Mouse (Mus musculus) forebrain, embryonic 13.5 days (tissue): ENCODE results near the gene Pdzd2. TPM values are rescaled to one million over a fixed set of nuclear protein-coding genes. Genes with fewer than 3 reads are reported as not detected.
A peak's percentile ranks its signal among the peaks of the same experiment; 100 is the strongest.

Experiments used
- ATAC-seq: fragments of 200-750 bp; cut with Nextera tagmentation; 2 replicates; pipeline ENCODE4 v1.8.0; 2017
- H3K27ac ChIP-seq: fragments of 300-500 bp; sonication (generic); 2 replicates; pipeline ENCODE4 v1.5.1; 2015; ENCODE audit warnings: inconsistent platforms, mild to moderate bottlenecking, moderate library complexity
- H3K27me3 ChIP-seq: fragments of 300-500 bp; sonication (generic); 2 replicates; pipeline ENCODE4 v1.6.1; 2015; ENCODE audit warnings: mild to moderate bottlenecking, inconsistent platforms
- H3K36me3 ChIP-seq: fragments of 300-500 bp; sonication (generic); 2 replicates; pipeline ENCODE4 v1.6.1; 2015; ENCODE audit warnings: mild to moderate bottlenecking, inconsistent platforms; ENCODE audit not compliant: poor library complexity, severe bottlenecking
- H3K4me1 ChIP-seq: fragments of 300-500 bp; sonication (generic); 2 replicates; pipeline ENCODE4 v1.6.1; 2015; ENCODE audit warnings: inconsistent platforms
- H3K4me2 ChIP-seq: fragments of 300-500 bp; sonication (generic); 2 replicates; pipeline ENCODE4 v1.6.1; 2015; ENCODE audit warnings: inconsistent platforms, mild to moderate bottlenecking, moderate library complexity
- H3K4me3 ChIP-seq: fragments of 300-500 bp; sonication (generic); 2 replicates; pipeline ENCODE4 v1.5.1; 2015; ENCODE audit warnings: mild to moderate bottlenecking, inconsistent platforms
- H3K9ac ChIP-seq: fragments of 300-500 bp; sonication (generic); 2 replicates; pipeline ENCODE4 v1.6.1; 2015; ENCODE audit warnings: mild to moderate bottlenecking, inconsistent platforms
- H3K9me3 ChIP-seq: fragments of 300-500 bp; sonication (generic); replicated peaks from 2 replicates; pipeline ENCODE4 v1.6.1; 2016; ENCODE audit warnings: inconsistent platforms
- WGBS: fragments of 180-500 bp; shearing (Covaris S2); methylation state at CpG from one replicate; pipeline ENCODE4 v1.1.7; 2015; 5-methylcytosine and 5-hydroxymethylcytosine counted together
- polyA plus RNA-seq: library from polyadenylated mRNA; unstranded; fragments of >200 nt; fragmentation: Nextera tagmentation; extraction: Ambion mirVana; gene quantifications from 2 replicates; pipeline ENCODE4 v1.2.1, GENCODE M21; 2015

The Pdzd2 gene
- polyA plus RNA-seq, 1 experiment from 2014 or later = 5.5 TPM

- Histone ChIP-seq H3K9ac (no peak overlapping the region), H3K4me2 (no peak overlapping the region), H3K36me3 (no peaks in the 10 kb centered on the region), H3K27ac (no peak overlapping the region), H3K9me3 (no peaks in the 10 kb centered on the region), H3K27me3 (no peaks in the 10 kb centered on the region), H3K4me1 (no peaks in the 10 kb centered on the region), H3K4me3 (no peak overlapping the region)
- 9% methylated on average over 5 of the region's 5 CpGs for WGBS
- peak; percentile 94 for ATAC-seq
These were observed 153.6 kb downstream of the Pdzd2 start for GRCm38 (mm10) chr15:12586154-12586553.

- no peak overlapping the region for H3K9ac ChIP-seq
- ATAC-seq = no peak
- H3K4me1 ChIP-seq = no peaks in the 10 kb centered on the region
- no peak overlapping the region for H3K27ac ChIP-seq
- no peaks in the 10 kb centered on the region for H3K27me3 ChIP-seq
- no peak overlapping the region for H3K4me3 ChIP-seq
- H3K36me3 ChIP-seq = no peaks in the 10 kb centered on the region
- 65% methylated on average over 3 of the region's 3 CpGs for WGBS
- H3K9me3 ChIP-seq = no peaks in the 10 kb centered on the region
- no peak overlapping the region for H3K4me2 ChIP-seq
These were observed 156.7 kb downstream of the Pdzd2 start for GRCm38 (mm10) chr15:12583051-12583450.

- Histone ChIP-seq H3K4me1 (peaks cover 5% of the 10 kb centered on the region), H3K9me3 (no peaks in the 10 kb centered on the region), H3K4me3 (no peak overlapping the region), H3K9ac (no peak overlapping the region), H3K27me3 (no peaks in the 10 kb centered on the region), H3K36me3 (no peaks in the 10 kb centered on the region), H3K4me2 (no peak overlapping the region), H3K27ac (no peak overlapping the region)
- no peak for ATAC-seq
These were observed 157.3 kb downstream of the Pdzd2 start for GRCm38 (mm10) chr15:12582471-12582870.

- H3K27ac ChIP-seq = no peak overlapping the region
- ATAC-seq = no peak
- H3K9ac ChIP-seq = no peak overlapping the region
- no peaks in the 10 kb centered on the region for H3K36me3 ChIP-seq
- H3K9me3 ChIP-seq = no peaks in the 10 kb centered on the region
- 91% methylated on average over 6 of the region's 6 CpGs for WGBS
- H3K4me2 ChIP-seq = no peak overlapping the region
- no peak overlapping the region for H3K4me3 ChIP-seq
- peaks cover 15% of the 10 kb centered on the region for H3K4me1 ChIP-seq
- H3K27me3 ChIP-seq = no peaks in the 10 kb centered on the region
These were observed 160.5 kb downstream of the Pdzd2 start for GRCm38 (mm10) chr15:12579196-12579595.

- Histone ChIP-seq H3K9me3 (no peaks in the 10 kb centered on the region), H3K4me1 (peaks cover 15% of the 10 kb centered on the region), H3K27ac (no peak overlapping the region), H3K4me2 (no peak overlapping the region), H3K27me3 (no peaks in the 10 kb centered on the region), H3K4me3 (no peak overlapping the region), H3K9ac (no peak overlapping the region), H3K36me3 (no peaks in the 10 kb centered on the region)
- 49% methylated on average over 5 of the region's 5 CpGs for WGBS
- peak; percentile 22; the same call in 1 of the 2 replicates for ATAC-seq
These were observed 161.4 kb downstream of the Pdzd2 start for GRCm38 (mm10) chr15:12578276-12578675.

- ATAC-seq = peak; percentile 30; the same call in 1 of the 2 replicates
- 71% methylated on average over 6 of the region's 6 CpGs for WGBS
- peaks cover 15% of the 10 kb centered on the region for H3K4me1 ChIP-seq
- H3K27me3 ChIP-seq = no peaks in the 10 kb centered on the region
- peak overlapping the region; percentile 21; the same call in 1 of the 2 replicates for H3K9ac ChIP-seq
- H3K9me3 ChIP-seq = no peaks in the 10 kb centered on the region
- H3K4me2 ChIP-seq = peak overlapping the region; percentile 46; the same call in 1 of the 2 replicates
- no peak overlapping the region for H3K4me3 ChIP-seq
- H3K27ac ChIP-seq = no peak overlapping the region
- H3K36me3 ChIP-seq = no peaks in the 10 kb centered on the region
These were observed 162.0 kb downstream of the Pdzd2 start for GRCm38 (mm10) chr15:12577715-12578114.

DNA sequence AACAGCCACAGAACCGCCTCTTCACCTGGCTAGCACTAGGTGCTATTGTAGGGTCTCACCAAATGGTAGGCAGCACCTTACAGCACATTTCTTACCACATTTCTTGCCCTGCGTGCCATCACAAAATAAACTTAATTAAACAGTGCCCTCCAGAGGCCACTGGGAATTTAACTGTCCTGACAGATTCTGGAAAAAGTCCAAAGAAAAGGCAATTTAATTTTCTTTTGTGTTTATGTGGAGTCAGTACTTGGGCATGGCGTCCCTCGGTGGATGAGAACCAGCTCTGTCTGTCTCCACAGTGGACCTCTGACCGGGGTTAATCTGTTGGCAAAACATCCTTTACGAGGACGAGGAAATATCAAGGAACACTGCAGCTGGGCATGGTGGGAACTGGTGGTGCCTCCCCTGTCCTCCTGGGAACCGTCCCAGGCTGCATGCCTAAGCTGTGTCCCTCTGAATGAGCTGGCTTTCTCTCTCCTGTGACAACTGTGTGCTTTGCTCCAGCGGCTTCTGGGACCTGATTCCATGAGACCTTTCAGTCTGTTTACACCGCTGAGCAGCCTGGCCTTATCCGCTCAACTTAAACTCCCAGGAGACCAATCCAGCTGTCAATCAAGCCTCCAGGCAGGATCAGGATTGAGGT, 162.5 kb downstream of the Pdzd2 start:
- H3K27ac ChIP-seq = no peak overlapping the region
- peak overlapping the region; percentile 21; the same call in 1 of the 2 replicates for H3K9ac ChIP-seq
- H3K4me2 ChIP-seq = peak overlapping the region; percentile 46

GRCm38 (mm10) chr15:12573621-12574020, 166.1 kb downstream of the Pdzd2 start:
- Histone ChIP-seq H3K9ac (no peak overlapping the region), H3K9me3 (no peaks in the 10 kb centered on the region), H3K27me3 (no peaks in the 10 kb centered on the region), H3K4me1 (peaks cover 15% of the 10 kb centered on the region), H3K27ac (no peak overlapping the region), H3K4me2 (no peak overlapping the region), H3K36me3 (no peaks in the 10 kb centered on the region), H3K4me3 (no peak overlapping the region)
- ATAC-seq = no peak
- 92% methylated on average over 3 of the region's 3 CpGs for WGBS

More for the DNA sequence above, 162.5 kb downstream of the Pdzd2 start:
- WGBS = 14% methylated on average over 11 of the region's 11 CpGs
- peak; percentile 72 for ATAC-seq
- peaks cover 15% of the 10 kb centered on the region for H3K4me1 ChIP-seq
- no peaks in the 10 kb centered on the region for H3K27me3 ChIP-seq
- H3K9me3 ChIP-seq = no peaks in the 10 kb centered on the region
- no peak overlapping the region for H3K4me3 ChIP-seq
- H3K36me3 ChIP-seq = no peaks in the 10 kb centered on the region

GRCm38 (mm10) chr15:12571168-12571567, 168.6 kb downstream of the Pdzd2 start:
- no peak overlapping the region for H3K27ac ChIP-seq
- no peak overlapping the region for H3K9ac ChIP-seq
- H3K4me2 ChIP-seq = no peak overlapping the region
- H3K4me1 ChIP-seq = no peaks in the 10 kb centered on the region
- H3K36me3 ChIP-seq = no peaks in the 10 kb centered on the region
- H3K27me3 ChIP-seq = no peaks in the 10 kb centered on the region
- ATAC-seq = no peak
- WGBS = 83% methylated on average over 4 of the region's 4 CpGs
- H3K9me3 ChIP-seq = no peaks in the 10 kb centered on the region
- no peak overlapping the region for H3K4me3 ChIP-seq

DNA sequence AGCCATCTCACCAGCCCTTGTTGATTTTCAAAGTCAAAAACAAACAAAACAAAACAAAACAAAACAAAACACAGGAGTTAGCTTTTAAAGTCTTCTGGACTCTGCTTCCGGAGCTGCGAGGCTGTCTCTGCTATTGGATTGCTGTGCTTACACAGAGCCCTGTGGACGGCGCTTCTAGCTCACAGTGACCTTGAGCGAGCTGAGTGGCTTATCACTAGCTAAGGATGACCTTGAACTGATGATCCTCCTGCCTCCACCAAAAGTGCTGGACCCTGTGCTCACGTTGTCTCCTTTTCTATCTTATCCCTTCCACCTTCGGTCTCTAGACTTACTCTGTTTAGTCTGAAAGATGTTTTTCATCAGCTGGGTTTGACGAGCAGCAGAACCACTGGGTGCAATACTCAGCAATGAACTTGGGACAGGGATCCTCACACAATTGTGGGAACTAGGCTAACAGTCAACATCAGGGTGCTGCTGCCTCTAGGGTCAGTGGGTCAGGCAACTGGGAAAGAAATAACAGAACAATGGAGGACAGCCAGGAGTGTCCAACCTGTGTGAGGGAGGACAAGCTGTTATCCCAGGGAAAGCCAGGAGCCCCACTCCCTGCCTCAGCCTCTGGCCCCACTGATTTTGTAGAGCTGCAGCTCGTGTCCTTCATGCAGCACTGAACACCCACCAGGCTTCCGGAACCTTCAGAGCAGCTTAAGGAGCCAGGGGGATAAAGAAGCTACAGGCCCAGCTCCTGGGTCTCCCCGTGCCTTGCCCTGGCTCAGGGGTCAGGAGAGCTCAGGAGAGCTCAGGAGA, 172.9 kb downstream of the Pdzd2 start:
- no peak overlapping the region for H3K4me2 ChIP-seq
- no peaks in the 10 kb centered on the region for H3K4me1 ChIP-seq
- 88% methylated on average over 11 of the region's 11 CpGs for WGBS
- no peak overlapping the region for H3K9ac ChIP-seq
- H3K36me3 ChIP-seq = no peaks in the 10 kb centered on the region
- no peaks in the 10 kb centered on the region for H3K27me3 ChIP-seq
- no peak for ATAC-seq
- no peaks in the 10 kb centered on the region for H3K9me3 ChIP-seq
- no peak overlapping the region for H3K4me3 ChIP-seq
- no peak overlapping the region for H3K27ac ChIP-seq

DNA sequence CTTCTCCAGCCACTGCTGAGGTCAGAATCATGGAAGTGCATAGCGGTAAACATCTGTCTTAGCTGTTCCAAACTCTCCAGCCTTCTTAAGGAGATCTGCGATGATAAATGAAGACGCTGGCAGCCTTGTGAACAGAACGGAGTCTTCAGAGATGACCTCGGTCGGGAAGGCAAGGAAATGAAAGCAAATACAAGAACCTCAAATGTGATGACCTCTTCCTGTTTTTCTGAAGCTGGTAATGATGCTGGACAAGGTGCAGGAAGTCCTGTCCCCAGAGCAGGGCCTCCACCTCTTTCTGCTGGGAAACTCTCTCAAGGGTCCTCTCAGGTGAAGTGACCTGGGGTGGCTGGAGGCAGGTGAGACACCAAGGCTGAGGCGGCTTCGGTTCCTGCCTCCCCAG, 174.4 kb downstream of the Pdzd2 start:
- Histone ChIP-seq H3K27me3 (no peaks in the 10 kb centered on the region), H3K36me3 (no peaks in the 10 kb centered on the region), H3K4me2 (no peak overlapping the region), H3K4me1 (no peaks in the 10 kb centered on the region), H3K27ac (no peak overlapping the region), H3K9me3 (no peaks in the 10 kb centered on the region), H3K9ac (no peak overlapping the region), H3K4me3 (no peak overlapping the region)
- WGBS = 95% methylated on average over 8 of the region's 8 CpGs
- ATAC-seq = no peak

GRCm38 (mm10) chr15:12560505-12560904, 179.2 kb downstream of the Pdzd2 start:
- Histone ChIP-seq H3K4me2 (no peak overlapping the region), H3K9ac (no peak overlapping the region), H3K4me1 (no peaks in the 10 kb centered on the region), H3K9me3 (no peaks in the 10 kb centered on the region), H3K27me3 (no peaks in the 10 kb centered on the region), H3K27ac (no peak overlapping the region), H3K36me3 (no peaks in the 10 kb centered on the region), H3K4me3 (no peak overlapping the region)
- no peak for ATAC-seq
- 71% methylated on average over 8 of the region's 8 CpGs for WGBS
